Mouse (Mus musculus) embryonic facial prominence, embryonic 14.5 days (tissue): ENCODE measurements around the gene Tfpi. TPM values are rescaled to one million over a fixed set of nuclear protein-coding genes. Genes with fewer than 3 reads are reported as not detected.

ENCODE experiments used
- ATAC-seq: fragments of 200-750 bp; cut with Nextera tagmentation; 2 replicates; pipeline ENCODE4 v1.8.0; 2017; ENCODE audit warnings: low read depth, moderate number of reproducible peaks, moderate TSS enrichment
- DNase-seq: peaks from one replicate; pipeline ENCODE4 v3.0.0-alpha.2; 2015; ENCODE audit warnings: low spot score
- H3K27ac ChIP-seq: fragments of 300-500 bp; sonication (generic); replicated peaks from 2 replicates; pipeline ENCODE4 v1.5.1; 2014; ENCODE audit warnings: low read depth, mild to moderate bottlenecking, low read length, moderate library complexity
- H3K27me3 ChIP-seq: fragments of 300-500 bp; sonication (generic); replicated peaks from 2 replicates; pipeline ENCODE4 v1.6.1; 2014; ENCODE audit warnings: low read length; ENCODE audit not compliant: control insufficient read depth, insufficient read depth
- H3K36me3 ChIP-seq: fragments of 300-500 bp; sonication (generic); 2 replicates; pipeline ENCODE4 v1.6.1; 2014; ENCODE audit warnings: low read length, mixed read lengths; ENCODE audit not compliant: control insufficient read depth, insufficient read depth
- H3K4me1 ChIP-seq: fragments of 300-500 bp; sonication (generic); 2 replicates; pipeline ENCODE4 v1.6.1; 2014; ENCODE audit warnings: antibody characterized with exemption, low read length; ENCODE audit not compliant: control insufficient read depth, insufficient read depth
- H3K4me2 ChIP-seq: fragments of 300-500 bp; sonication (generic); 2 replicates; pipeline ENCODE4 v1.6.1; 2014; ENCODE audit warnings: low read depth, mild to moderate bottlenecking, low read length, moderate library complexity, mixed read lengths
- H3K4me3 ChIP-seq: fragments of 300-500 bp; sonication (generic); 2 replicates; pipeline ENCODE4 v1.5.1; 2014; ENCODE audit warnings: low read depth, mild to moderate bottlenecking, low read length
- H3K9ac ChIP-seq: fragments of 300-500 bp; sonication (generic); 2 replicates; pipeline ENCODE4 v1.6.1; 2014; ENCODE audit warnings: low read depth, mild to moderate bottlenecking, low read length, moderate library complexity, mixed read lengths
- H3K9me3 ChIP-seq: fragments of 300-500 bp; sonication (generic); 2 replicates; pipeline ENCODE4 v1.6.1; 2016; ENCODE audit warnings: low read length; ENCODE audit not compliant: control insufficient read depth
- WGBS: fragments of 180-500 bp; shearing (Covaris S2); extraction: QIAGEN DNeasy Blood & Tissue Kit; methylation state at CpG from one replicate; pipeline ENCODE4 v1.1.7; 2014; 5-methylcytosine and 5-hydroxymethylcytosine counted together
- polyA plus RNA-seq: library from polyadenylated mRNA; unstranded; fragments of >200 nt; fragmentation: Nextera tagmentation; extraction: Ambion mirVana; gene quantifications from 2 replicates; pipeline ENCODE4 v1.2.1, GENCODE M21; 2014

The Tfpi gene
- polyA plus RNA-seq, 1 experiment from 2014 or later = 44.5 TPM

GRCm38 (mm10) chr2:84464956-84465355 is 11.6 kb downstream of the Tfpi start:
- DNase-seq = peak; percentile 55
- ATAC-seq = no peak
- no peaks in the 10 kb centered on the region for H3K27me3 ChIP-seq
- H3K4me1 ChIP-seq = no peaks in the 10 kb centered on the region; the same call in 1 of the 2 replicates
- no peak overlapping the region for H3K9ac ChIP-seq
- H3K36me3 ChIP-seq = no peaks in the 10 kb centered on the region
- WGBS = 27% methylated on average over 7 of the region's 7 CpGs
- no peak overlapping the region for H3K4me3 ChIP-seq
- H3K4me2 ChIP-seq = no peak overlapping the region
- H3K27ac ChIP-seq = no peak overlapping the region
- no peaks in the 10 kb centered on the region for H3K9me3 ChIP-seq

GRCm38 (mm10) chr2:84462411-84462810 is 14.2 kb downstream of the Tfpi start:
- no peak overlapping the region for H3K4me3 ChIP-seq
- 86% methylated on average over 3 of the region's 3 CpGs for WGBS
- ATAC-seq = no peak
- no peak overlapping the region for H3K27ac ChIP-seq
- H3K4me2 ChIP-seq = no peak overlapping the region
- no peaks in the 10 kb centered on the region; the same call in 1 of the 2 replicates for H3K4me1 ChIP-seq
- H3K36me3 ChIP-seq = no peaks in the 10 kb centered on the region
- H3K9me3 ChIP-seq = no peaks in the 10 kb centered on the region
- DNase-seq = no peak
- H3K9ac ChIP-seq = no peak overlapping the region
- no peaks in the 10 kb centered on the region for H3K27me3 ChIP-seq

- Histone ChIP-seq H3K27ac (no peak overlapping the region), H3K4me2 (no peak overlapping the region), H3K9me3 (no peaks in the 10 kb centered on the region), H3K9ac (no peak overlapping the region), H3K36me3 (no peaks in the 10 kb centered on the region), H3K4me1 (no peaks in the 10 kb centered on the region), H3K4me3 (no peak overlapping the region), H3K27me3 (no peaks in the 10 kb centered on the region)
- WGBS = 54% methylated on average over 11 of the region's 11 CpGs
- DNase-seq (peak; percentile 20), ATAC-seq (no peak)
Observed at GRCm38 (mm10) chr2:84459651-84460177, 16.9 kb downstream of the Tfpi start.

GRCm38 (mm10) chr2:84457221-84457620 is 19.4 kb downstream of the Tfpi start:
- WGBS = 87% methylated on average over 6 of the region's 6 CpGs

GRCm38 (mm10) chr2:84455236-84455799 is 21.3 kb downstream of the Tfpi start:
- Histone ChIP-seq H3K4me2 (peak overlapping the region; percentile 25; the same call in 1 of the 2 replicates), H3K27me3 (no peaks in the 10 kb centered on the region), H3K9me3 (no peaks in the 10 kb centered on the region), H3K9ac (no peak overlapping the region), H3K4me3 (no peak overlapping the region), H3K4me1 (no peaks in the 10 kb centered on the region), H3K36me3 (no peaks in the 10 kb centered on the region), H3K27ac (no peak overlapping the region)
- WGBS = 5% methylated on average over 5 of the region's 5 CpGs
- 0 out of 2 replicates have a peak, but pooled peaks have one; percentile 50 for ATAC-seq
- peak; percentile 84 for DNase-seq

More at GRCm38 (mm10) chr2:84457221-84457620, 19.4 kb downstream of the Tfpi start:
- H3K9me3 ChIP-seq = no peaks in the 10 kb centered on the region
- no peak overlapping the region for H3K4me3 ChIP-seq
- no peak overlapping the region for H3K4me2 ChIP-seq
- no peaks in the 10 kb centered on the region for H3K36me3 ChIP-seq
- H3K27ac ChIP-seq = no peak overlapping the region
- DNase-seq = no peak
- no peak for ATAC-seq
- H3K9ac ChIP-seq = no peak overlapping the region
- H3K4me1 ChIP-seq = no peaks in the 10 kb centered on the region
- H3K27me3 ChIP-seq = no peaks in the 10 kb centered on the region

GRCm38 (mm10) chr2:84454551-84455235 is 21.9 kb downstream of the Tfpi start:
- no peak for ATAC-seq
- no peak for DNase-seq
- H3K27ac ChIP-seq = no peak overlapping the region
- no peaks in the 10 kb centered on the region for H3K36me3 ChIP-seq
- 60% methylated on average over 10 of the region's 10 CpGs for WGBS
- H3K9ac ChIP-seq = no peak overlapping the region
- no peaks in the 10 kb centered on the region for H3K4me1 ChIP-seq
- H3K4me2 ChIP-seq = peak overlapping the region; percentile 25; the same call in 1 of the 2 replicates
- H3K27me3 ChIP-seq = no peaks in the 10 kb centered on the region
- no peak overlapping the region for H3K4me3 ChIP-seq
- no peaks in the 10 kb centered on the region for H3K9me3 ChIP-seq

GRCm38 (mm10) chr2:84454051-84454450 is 22.5 kb downstream of the Tfpi start:
- H3K4me2 ChIP-seq = no peak overlapping the region
- no peaks in the 10 kb centered on the region for H3K27me3 ChIP-seq
- DNase-seq = peak; percentile 78
- no peak overlapping the region for H3K9ac ChIP-seq
- no peak for ATAC-seq
- no peaks in the 10 kb centered on the region for H3K4me1 ChIP-seq
- no peaks in the 10 kb centered on the region for H3K36me3 ChIP-seq
- no peak overlapping the region for H3K27ac ChIP-seq
- 11% methylated on average over 5 of the region's 5 CpGs for WGBS
- H3K4me3 ChIP-seq = no peak overlapping the region
- H3K9me3 ChIP-seq = no peaks in the 10 kb centered on the region

- Histone ChIP-seq H3K9me3 (no peaks in the 10 kb centered on the region), H3K27ac (no peak overlapping the region), H3K4me1 (no peaks in the 10 kb centered on the region), H3K4me3 (no peak overlapping the region), H3K9ac (no peak overlapping the region), H3K36me3 (no peaks in the 10 kb centered on the region), H3K4me2 (no peak overlapping the region), H3K27me3 (no peaks in the 10 kb centered on the region)
- DNase-seq (no peak), ATAC-seq (no peak)
- WGBS = 81% methylated on average over 1 of the region's 1 CpGs
Observed at GRCm38 (mm10) chr2:84445499-84445898, 31.1 kb downstream of the Tfpi start.
